Mouse (Mus musculus): ENCODE measurements around the gene Olfr775. TPM values are rescaled to one million over a fixed set of nuclear protein-coding genes. Genes with fewer than 3 reads are reported as not detected.

Gene Olfr775
- not detected in 2 replicates for polyA plus RNA-seq (2016; fragmentation: Nextera tagmentation; extraction: Ambion mirVana)

GRCm38 (mm10) chr10:129248112-129248511, at the start of gene Olfr775:
Gene Olfr775 (plus strand): TSS chr10:129248412.
- WGBS = 73% methylated on average over 3 of the region's 3 CpGs
- H3K9ac ChIP-seq = no peak within 1 kb of the TSS
- H3K27ac ChIP-seq (ENCODE audit: poor library complexity, severe bottlenecking) = no peak within 1 kb of the TSS
- no peak within 1 kb of the TSS for H3K4me2 ChIP-seq
- H3K9me3 ChIP-seq (replicated peaks) = 0 out of 2 replicates have a peak, but pooled peaks cover 3% of the 10 kb centered on the region
- no peaks in the 10 kb centered on the region for H3K27me3 ChIP-seq (replicated peaks)
- no peaks in the 10 kb centered on the region for H3K36me3 ChIP-seq
- H3K4me3 ChIP-seq = no peak within 1 kb of the TSS
- no peaks in the 10 kb centered on the region for H3K4me1 ChIP-seq (replicated peaks)
- no peak for ATAC-seq (ENCODE audit: insufficient number of reproducible peaks, low FRiP score)

- Histone ChIP-seq H3K9me3 (replicated peaks) (peaks cover 18% of the 10 kb centered on the region; the same call in 1 of the 2 replicates), H3K9ac (no peak overlapping the region), H3K36me3 (no peaks in the 10 kb centered on the region), H3K4me3 (no peak overlapping the region), H3K4me1 (replicated peaks) (no peaks in the 10 kb centered on the region), H3K27me3 (replicated peaks) (no peaks in the 10 kb centered on the region), H3K4me2 (no peak overlapping the region), H3K27ac (ENCODE audit: poor library complexity, severe bottlenecking) (no peak overlapping the region)
- 62% methylated on average over 1 of the region's 1 CpGs for WGBS
- no peak for ATAC-seq (ENCODE audit: insufficient number of reproducible peaks, low FRiP score)
These were observed 17.5 kb upstream of the Olfr775 start for GRCm38 (mm10) chr10:129230737-129231136.

DNA sequence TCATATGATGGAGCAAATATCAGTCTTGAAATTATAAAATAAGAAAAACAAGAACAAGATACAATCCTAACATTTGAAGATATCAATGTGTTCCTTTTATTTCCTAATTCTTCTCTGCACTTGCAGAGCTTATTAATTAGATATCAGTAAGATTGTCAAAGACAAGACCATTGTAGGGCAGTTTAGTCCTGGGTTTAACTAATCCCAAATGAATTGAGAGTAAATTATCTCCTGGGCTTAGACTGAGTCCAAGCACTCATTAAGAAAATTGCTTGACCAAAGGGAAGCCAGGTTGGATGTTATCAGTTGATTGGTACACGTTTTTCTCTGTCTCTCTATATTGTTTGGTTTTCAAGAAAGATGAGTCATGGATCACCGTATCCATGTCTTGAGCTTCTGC, 12.3 kb upstream of the Olfr775 start, which contains the start of gene Olfr774:
Gene Olfr774 (plus strand): TSS at position 301 of the 400 bp plus-strand sequence.
- Histone ChIP-seq H3K27me3 (replicated peaks) (no peaks in the 10 kb centered on the region), H3K27ac (ENCODE audit: poor library complexity, severe bottlenecking) (no peak within 1 kb of the TSS), H3K4me2 (no peak within 1 kb of the TSS), H3K36me3 (no peaks in the 10 kb centered on the region), H3K9me3 (replicated peaks) (0 out of 2 replicates have a peak, but pooled peaks cover 5% of the 10 kb centered on the region), H3K4me3 (no peak within 1 kb of the TSS), H3K4me1 (replicated peaks) (no peaks in the 10 kb centered on the region), H3K9ac (no peak within 1 kb of the TSS)
- WGBS = 63% methylated on average over 2 of the region's 2 CpGs
- ATAC-seq (ENCODE audit: insufficient number of reproducible peaks, low FRiP score) = no peak

DNA sequence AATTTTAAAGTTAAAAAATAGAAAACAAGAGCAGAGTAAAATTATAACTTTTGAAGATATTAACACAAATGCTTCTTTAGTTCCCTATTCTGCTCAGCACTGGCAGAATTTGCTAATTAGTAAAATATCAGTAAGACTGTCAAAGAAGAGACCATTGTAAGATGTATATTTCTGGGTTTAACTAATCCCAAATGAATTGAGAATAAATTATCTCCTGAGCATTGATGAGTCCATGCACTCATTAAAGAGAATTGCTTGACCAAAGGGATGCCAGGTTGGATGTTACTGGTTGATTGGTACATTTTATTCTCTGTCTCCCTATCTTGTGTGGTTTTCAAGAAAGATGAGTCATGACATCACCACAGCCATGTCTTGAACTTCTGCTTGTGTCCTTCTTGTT, 10.6 kb downstream of the Olfr775 start, which contains the start of gene Olfr776:
Gene Olfr776 (plus strand): TSS at position 301 of the 400 bp plus-strand sequence.
- H3K4me3 ChIP-seq = no peak within 1 kb of the TSS
- H3K27ac ChIP-seq (ENCODE audit: poor library complexity, severe bottlenecking) = no peak within 1 kb of the TSS
- H3K27me3 ChIP-seq (replicated peaks) = no peaks in the 10 kb centered on the region
- no peak for ATAC-seq (ENCODE audit: insufficient number of reproducible peaks, low FRiP score)
- no peak within 1 kb of the TSS for H3K4me2 ChIP-seq
- H3K4me1 ChIP-seq (replicated peaks) = no peaks in the 10 kb centered on the region
- no peaks in the 10 kb centered on the region for H3K9me3 ChIP-seq (replicated peaks)
- H3K36me3 ChIP-seq = no peaks in the 10 kb centered on the region
- H3K9ac ChIP-seq = no peak within 1 kb of the TSS

DNA sequence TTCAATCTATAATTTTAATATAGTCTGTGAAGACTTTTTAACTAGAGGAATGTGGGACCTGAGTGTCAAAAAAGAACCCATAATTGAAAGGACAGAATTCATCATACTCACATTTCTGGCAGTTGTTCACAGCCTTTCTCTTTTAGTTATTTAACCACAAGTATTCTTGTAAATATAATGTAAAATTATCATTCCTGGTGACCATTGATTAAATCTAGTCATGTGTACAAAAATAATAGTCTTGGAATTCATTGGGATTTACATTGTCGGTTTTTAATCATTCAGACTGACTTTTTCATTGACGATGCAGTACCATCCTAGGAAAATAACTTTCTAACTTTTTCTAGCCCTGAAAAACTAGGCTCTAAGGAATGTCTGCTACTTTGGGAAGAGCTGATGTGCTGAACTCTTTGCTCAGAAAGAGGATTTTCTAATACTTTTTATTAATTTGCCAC, 22.9 kb downstream of the Olfr775 start, which contains the start of gene Olfr777:
Gene Olfr777 (minus strand): TSS at position 405 of the 455 bp plus-strand sequence.
- Histone ChIP-seq H3K36me3 (no peaks in the 10 kb centered on the region), H3K27ac (ENCODE audit: poor library complexity, severe bottlenecking) (no peak within 1 kb of the TSS), H3K27me3 (replicated peaks) (no peaks in the 10 kb centered on the region), H3K4me1 (replicated peaks) (no peaks in the 10 kb centered on the region), H3K4me3 (no peak within 1 kb of the TSS), H3K4me2 (no peak within 1 kb of the TSS), H3K9me3 (replicated peaks) (no peaks in the 10 kb centered on the region), H3K9ac (no peak within 1 kb of the TSS)
- 83% methylated on average over 2 of the region's 2 CpGs for WGBS
- no peak for ATAC-seq (ENCODE audit: insufficient number of reproducible peaks, low FRiP score)

Other genes with a start within 250 kb of the Olfr775 start
- not detected in 2 replicates for gene Olfr763, start 237.6 kb upstream of the Olfr775 start, polyA plus RNA-seq (2016; fragmentation: Nextera tagmentation; extraction: Ambion mirVana)
- not detected in 2 replicates for gene Olfr764-ps1, start 208.5 kb upstream of the Olfr775 start, polyA plus RNA-seq (2016; fragmentation: Nextera tagmentation; extraction: Ambion mirVana)
- gene Olfr765, start 198.4 kb upstream of the Olfr775 start, polyA plus RNA-seq (2016; fragmentation: Nextera tagmentation; extraction: Ambion mirVana) = not detected in 2 replicates
- not detected in 2 replicates for gene Olfr766-ps1, start 179.4 kb upstream of the Olfr775 start, polyA plus RNA-seq (2016; fragmentation: Nextera tagmentation; extraction: Ambion mirVana)
- gene Olfr767, start 165.5 kb upstream of the Olfr775 start, polyA plus RNA-seq (2016; fragmentation: Nextera tagmentation; extraction: Ambion mirVana) = not detected in 2 replicates
- gene Olfr768, start 149.0 kb upstream of the Olfr775 start, polyA plus RNA-seq (2016; fragmentation: Nextera tagmentation; extraction: Ambion mirVana) = not detected in 2 replicates
- gene Olfr769, start 130.6 kb upstream of the Olfr775 start, polyA plus RNA-seq (2016; fragmentation: Nextera tagmentation; extraction: Ambion mirVana) = not detected in 2 replicates
- not detected in 2 replicates for gene Olfr770, start 109.4 kb upstream of the Olfr775 start, polyA plus RNA-seq (2016; fragmentation: Nextera tagmentation; extraction: Ambion mirVana)
- not detected in 2 replicates for gene Olfr771, start 83.7 kb upstream of the Olfr775 start, polyA plus RNA-seq (2016; fragmentation: Nextera tagmentation; extraction: Ambion mirVana)
- not detected in 2 replicates for gene Olfr772, start 70.5 kb upstream of the Olfr775 start, polyA plus RNA-seq (2016; fragmentation: Nextera tagmentation; extraction: Ambion mirVana)
- gene Olfr773, start 61.0 kb upstream of the Olfr775 start, polyA plus RNA-seq (2016; fragmentation: Nextera tagmentation; extraction: Ambion mirVana) = not detected in 2 replicates
- gene Olfr774, start 12.2 kb upstream of the Olfr775 start, polyA plus RNA-seq (2016; fragmentation: Nextera tagmentation; extraction: Ambion mirVana) = not detected in 2 replicates
- not detected in 2 replicates for gene Olfr776, start 10.7 kb downstream of the Olfr775 start, polyA plus RNA-seq (2016; fragmentation: Nextera tagmentation; extraction: Ambion mirVana)
- gene Olfr777, start 23.1 kb downstream of the Olfr775 start, polyA plus RNA-seq (2016; fragmentation: Nextera tagmentation; extraction: Ambion mirVana) = not detected in 2 replicates
- gene Olfr780, start 69.7 kb downstream of the Olfr775 start, polyA plus RNA-seq (2016; fragmentation: Nextera tagmentation; extraction: Ambion mirVana) = not detected in 2 replicates
- not detected in 2 replicates for gene Olfr781, start 80.4 kb downstream of the Olfr775 start, polyA plus RNA-seq (2016; fragmentation: Nextera tagmentation; extraction: Ambion mirVana)
- not detected in 2 replicates for gene Olfr782, start 100.4 kb downstream of the Olfr775 start, polyA plus RNA-seq (2016; fragmentation: Nextera tagmentation; extraction: Ambion mirVana)
- 0.05 TPM in 1 of 2 replicates, not detected in the other for gene Olfr784, start 135.7 kb downstream of the Olfr775 start, polyA plus RNA-seq (2016; fragmentation: Nextera tagmentation; extraction: Ambion mirVana)
- not detected in 2 replicates for gene Olfr785, start 157.0 kb downstream of the Olfr775 start, polyA plus RNA-seq (2016; fragmentation: Nextera tagmentation; extraction: Ambion mirVana)
- not detected in 2 replicates for gene Olfr786, start 178.9 kb downstream of the Olfr775 start, polyA plus RNA-seq (2016; fragmentation: Nextera tagmentation; extraction: Ambion mirVana)
- not detected in 2 replicates for gene Olfr787, start 213.4 kb downstream of the Olfr775 start, polyA plus RNA-seq (2016; fragmentation: Nextera tagmentation; extraction: Ambion mirVana)
- not detected in 2 replicates for gene Olfr788, start 222.6 kb downstream of the Olfr775 start, polyA plus RNA-seq (2016; fragmentation: Nextera tagmentation; extraction: Ambion mirVana)
- not detected in 2 replicates for gene Olfr789, start 236.3 kb downstream of the Olfr775 start, polyA plus RNA-seq (2016; fragmentation: Nextera tagmentation; extraction: Ambion mirVana)

Measured in heart, embryonic 12.5 days (tissue).